Mouse (Mus musculus) kidney, adult 2 months (tissue): Measurements from ENCODE around the gene Ptp4a2. TPM values are rescaled to one million over a fixed set of nuclear protein-coding genes. Genes with fewer than 3 reads are reported as not detected.

Experiments used
- DNase-seq: peaks from one replicate; pipeline ENCODE4 v3.0.0; 2021
- H3K27ac ChIP-seq: fragments of 200-500 bp; 2 replicates; pipeline ENCODE4 v1.5.1; 2012; ENCODE audit warnings: low read depth, low read length, control low read depth, inconsistent platforms; ENCODE audit not compliant: insufficient read depth
- H3K27me3 ChIP-seq: fragments of 200-500 bp; replicated peaks from 2 replicates; pipeline ENCODE4 v1.6.1; 2012; ENCODE audit warnings: mild to moderate bottlenecking, moderate library complexity, low read length, inconsistent platforms; ENCODE audit not compliant: control insufficient read depth, insufficient read depth
- H3K36me3 ChIP-seq: fragments of 200-500 bp; 2 replicates; pipeline ENCODE4 v1.6.1; 2012; ENCODE audit warnings: mild to moderate bottlenecking, moderate library complexity, low read length, inconsistent platforms; ENCODE audit not compliant: control insufficient read depth, insufficient read depth
- H3K4me1 ChIP-seq: fragments of 200-500 bp; 2 replicates; pipeline ENCODE4 v1.6.1; 2011; ENCODE audit warnings: low read length; ENCODE audit not compliant: control insufficient read depth, insufficient read depth
- H3K4me3 ChIP-seq: fragments of 200-500 bp; 2 replicates; pipeline ENCODE4 v1.5.1; 2011; ENCODE audit warnings: mild to moderate bottlenecking, low read depth, low read length, control low read depth; ENCODE audit not compliant: insufficient read depth
- CTCF ChIP-seq: fragments of 200-500 bp; conservative IDR thresholded peaks from 2 replicates; pipeline ENCODE4 v1.5.1; 2011; ENCODE audit warnings: low read depth, mild to moderate bottlenecking, control low read depth, low read length, moderate library complexity, mixed read lengths; ENCODE audit not compliant: insufficient read depth, insufficient read length
- POLR2A ChIP-seq: fragments of 200-500 bp; IDR thresholded peaks from one replicate; pipeline ENCODE4 v1.6.1; 2011; ENCODE audit warnings: low read depth, low read length, control low read depth
- WGBS: fragments of 180-500 bp; shearing (Covaris S2); methylation state at CpG from one replicate; pipeline ENCODE4 v1.1.7; 2018; 5-methylcytosine and 5-hydroxymethylcytosine counted together
- polyA plus RNA-seq: library from polyadenylated mRNA; depleted of rRNA; stranded (reverse); fragments of >200 nt; gene quantifications from 2 replicates; pipeline ENCODE4 v1.2.3, GENCODE M21; 2012

The Ptp4a2 gene
- polyA plus RNA-seq, 1 experiment, result 41.5 TPM

GRCm38 (mm10) chr4:129878656-129879145 is 67.7 kb downstream of the Ptp4a2 start:
- H3K4me3 ChIP-seq, result no peak overlapping the region
- H3K27ac ChIP-seq, result no peak overlapping the region
- no peaks in the 10 kb centered on the region for H3K27me3 ChIP-seq
- TF ChIP-seq POLR2A (no peak), CTCF (no peak)
- 87% methylated on average over 8 of the region's 8 CpGs for WGBS
- peaks cover 7% of the 10 kb centered on the region for H3K4me1 ChIP-seq
- DNase-seq, result no peak
- H3K36me3 ChIP-seq, result no peaks in the 10 kb centered on the region

- H3K36me3 ChIP-seq, result no peaks in the 10 kb centered on the region
- TF ChIP-seq POLR2A (no peak), CTCF (no peak)
- 78% methylated on average over 4 of the region's 4 CpGs for WGBS
- H3K4me3 ChIP-seq, result no peak overlapping the region
- no peak for DNase-seq
- H3K4me1 ChIP-seq, result peaks cover 7% of the 10 kb centered on the region
- no peaks in the 10 kb centered on the region for H3K27me3 ChIP-seq
- no peak overlapping the region for H3K27ac ChIP-seq
Measured at GRCm38 (mm10) chr4:129879206-129879780, 68.3 kb downstream of the Ptp4a2 start.

- H3K27me3 ChIP-seq, result no peaks in the 10 kb centered on the region
- no peaks in the 10 kb centered on the region for H3K36me3 ChIP-seq
- H3K4me3 ChIP-seq, result no peak overlapping the region
- no peak overlapping the region for H3K27ac ChIP-seq
- TF ChIP-seq POLR2A, result no peak
- TF ChIP-seq CTCF, result no peak
- H3K4me1 ChIP-seq, result peaks cover 7% of the 10 kb centered on the region
- DNase-seq, result no peak
- WGBS, result 77% methylated on average over 7 of the region's 7 CpGs
Measured at GRCm38 (mm10) chr4:129880615-129881014, 69.6 kb downstream of the Ptp4a2 start.

GRCm38 (mm10) chr4:129881661-129882060 is 70.6 kb downstream of the Ptp4a2 start:
- no peak for TF ChIP-seq CTCF
- Histone ChIP-seq H3K4me3 (no peak overlapping the region), H3K36me3 (no peaks in the 10 kb centered on the region), H3K27ac (no peak overlapping the region), H3K4me1 (peaks cover 7% of the 10 kb centered on the region), H3K27me3 (no peaks in the 10 kb centered on the region)
- DNase-seq, result no peak
- 28% methylated on average over 3 of the region's 3 CpGs for whole genome bisulfite sequencing

GRCm38 (mm10) chr4:129882555-129883293 is 71.7 kb downstream of the Ptp4a2 start:
- Histone ChIP-seq H3K4me3 (peak overlapping the region; percentile 5; the same call in 1 of the 2 replicates), H3K27me3 (no peaks in the 10 kb centered on the region), H3K4me1 (peaks cover 6% of the 10 kb centered on the region), H3K36me3 (no peaks in the 10 kb centered on the region), H3K27ac (peak overlapping the region; percentile 21; the same call in 1 of the 2 replicates)
- TF ChIP-seq POLR2A (no peak), CTCF (no peak)
- peak; percentile 71 for DNase-seq
- WGBS, result 21% methylated on average over 11 of the region's 11 CpGs

- Histone ChIP-seq H3K4me3 (no peak overlapping the region), H3K4me1 (peaks cover 3% of the 10 kb centered on the region; the same call in 1 of the 2 replicates), H3K36me3 (no peaks in the 10 kb centered on the region), H3K27me3 (no peaks in the 10 kb centered on the region), H3K27ac (no peak overlapping the region)
- DNase-seq, result no peak
- no peak for TF ChIP-seq CTCF
- no peak for TF ChIP-seq POLR2A
- 88% methylated on average over 12 of the region's 12 CpGs for WGBS
Measured at GRCm38 (mm10) chr4:129884041-129884930, 73.3 kb downstream of the Ptp4a2 start.
